Mouse (Mus musculus) adrenal gland (tissue): ENCODE measurements around the gene Prl7b1.

Experiments
- intact Hi-C: fragments of 180-260 bp; cut with DNase I; formaldehyde crosslinking; loops from one replicate; pipeline ENCODE4 v1.15.1; 2025
- long read RNA-seq, 2 experiments: library from polyadenylated mRNA; unstranded; transcript quantifications; one replicate each; pipeline ENCODE4 v2.0.0; 2020; ENCODE audit warnings: borderline replicate concordance in 1 of 2; ENCODE audit not compliant: insufficient replicate concordance in 1 of 2

Gene Prl7b1
- long read RNA-seq, experiment 1: 0 reads
- long read RNA-seq, experiment 2: 0 reads

DNA sequence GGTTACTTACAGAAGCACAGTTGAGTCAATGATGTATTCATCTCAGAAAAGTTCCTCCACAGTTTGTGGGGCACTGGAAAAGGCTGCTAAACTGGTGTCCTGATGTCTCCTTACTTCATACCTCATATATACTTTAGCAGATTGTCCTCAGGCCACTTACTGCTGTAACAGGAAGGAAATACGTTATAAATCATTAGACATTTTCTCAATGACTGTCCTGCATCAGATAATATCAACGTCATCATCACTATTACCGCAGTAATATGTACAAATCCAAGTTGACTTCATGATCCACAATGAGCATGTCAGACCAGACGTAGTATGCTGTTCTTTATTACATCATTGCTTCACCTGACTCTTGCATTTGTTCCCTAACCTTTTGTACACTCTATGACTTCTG, at the start of gene Prl7b1:
TSS of gene Prl7b1 (minus strand) at position 101 of the 400 bp plus-strand sequence.
- intact Hi-C loops: no loop called here

DNA sequence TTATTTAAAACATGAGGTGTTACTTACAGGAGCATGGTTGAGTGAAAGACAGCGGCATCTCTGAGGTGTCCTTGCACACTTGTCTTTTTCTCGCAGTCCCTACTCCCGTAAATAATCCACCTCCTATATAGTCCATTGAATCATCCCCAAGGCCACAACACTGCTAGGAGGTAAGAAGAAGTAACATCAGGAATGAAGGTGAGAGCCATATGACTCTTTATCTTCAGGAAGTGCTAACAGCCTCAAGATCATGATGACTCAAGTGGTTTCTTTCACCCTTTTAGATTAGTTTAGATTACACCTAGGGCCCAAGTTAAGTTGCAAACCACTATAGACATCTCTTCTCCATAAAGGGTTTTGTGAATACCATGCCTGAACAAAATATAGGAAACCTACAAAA, 32.0 kb upstream of the Prl7b1 start, which contains the start of gene Prl7a1:
TSS of gene Prl7a1 (minus strand) at position 101 of the 400 bp plus-strand sequence.
- intact Hi-C loops: no loop called here

DNA sequence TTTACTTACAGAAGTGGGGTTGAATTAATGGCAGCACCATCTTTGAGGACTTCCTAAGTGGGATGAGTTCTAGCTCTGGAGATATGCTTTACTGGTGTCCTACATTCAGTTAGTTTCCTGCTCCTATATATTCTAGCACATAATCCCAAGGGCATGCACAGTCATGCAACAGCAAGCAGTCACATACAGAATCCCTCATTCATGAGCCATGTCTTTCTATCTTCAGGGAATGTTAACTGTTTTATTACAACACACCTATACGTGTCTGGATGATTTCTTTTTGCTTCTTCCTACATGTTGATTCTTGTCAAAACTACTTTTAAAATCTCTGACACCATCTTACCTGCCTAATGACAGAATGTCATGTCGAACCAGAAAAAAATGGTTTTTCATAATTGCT, 28.3 kb downstream of the Prl7b1 start, which contains the start of gene Prl8a1:
TSS of gene Prl8a1 (minus strand) at position 101 of the 400 bp plus-strand sequence.
- intact Hi-C loops: no loop called here

DNA sequence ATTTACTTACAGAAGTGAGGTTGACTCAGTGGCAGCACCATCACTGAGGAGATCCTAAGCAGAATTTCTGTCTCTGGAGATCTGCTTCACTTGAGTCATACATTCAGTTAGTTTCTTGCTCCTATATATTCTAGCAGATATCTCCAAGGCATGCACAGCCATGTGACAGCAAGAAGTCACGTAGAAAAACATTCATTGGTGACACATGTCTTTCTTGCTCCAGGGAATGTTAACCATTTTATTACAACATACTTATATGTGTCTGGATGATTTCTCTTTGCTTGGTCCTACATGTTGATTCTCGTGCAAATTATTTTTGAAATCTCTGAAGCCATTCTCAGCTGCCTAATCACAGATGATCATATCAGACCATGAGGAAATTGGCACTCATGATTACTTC, 45.9 kb downstream of the Prl7b1 start, which contains the start of gene Prl8a9:
TSS of gene Prl8a9 (minus strand) at position 101 of the 400 bp plus-strand sequence.
- intact Hi-C loops: no loop called here

DNA sequence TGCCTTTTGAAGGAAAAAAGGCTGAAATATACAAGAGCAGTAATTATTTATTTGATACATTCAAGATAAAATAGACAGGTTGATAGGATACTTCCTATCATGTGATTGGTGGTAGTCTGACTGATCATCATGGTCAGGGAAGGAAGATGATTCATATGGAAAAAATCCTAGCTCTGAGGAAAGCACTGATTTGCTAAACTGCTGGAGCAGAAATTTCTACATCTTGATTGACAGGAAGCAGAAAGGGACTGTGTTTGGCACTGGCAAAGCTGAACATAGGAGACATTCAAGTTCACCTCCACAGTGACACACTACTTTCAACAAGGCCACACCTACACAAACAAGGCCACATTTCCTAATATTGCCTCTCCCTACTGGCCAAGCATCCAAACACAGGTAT, 57.0 kb downstream of the Prl7b1 start:
- intact Hi-C loops: no loop called here
